Mouse (Mus musculus): ENCODE data around the gene Tpm4.

Tpm4 gene

DNA sequence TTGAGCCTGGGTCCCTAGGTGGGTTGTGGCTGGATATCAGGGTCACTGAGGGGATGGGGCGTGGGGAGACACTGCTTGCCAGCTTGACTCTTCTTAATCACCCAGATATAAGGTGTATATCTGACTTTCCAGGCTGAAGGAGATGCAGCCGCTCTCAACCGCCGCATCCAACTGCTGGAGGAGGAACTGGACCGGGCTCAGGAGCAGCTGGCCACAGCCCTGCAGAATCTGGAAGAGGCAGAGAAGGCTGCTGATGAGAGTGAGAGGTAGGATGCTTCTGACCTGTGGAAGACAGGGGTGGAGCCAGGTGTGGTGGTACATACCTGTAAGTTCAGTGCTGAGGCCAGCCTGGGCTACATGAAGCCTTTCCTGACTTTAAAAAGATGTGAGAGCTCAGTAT lies 3.7 kb downstream of the Tpm4 start:
- in situ Hi-C loops (cut with MseI, MboI): no loop called here

DNA sequence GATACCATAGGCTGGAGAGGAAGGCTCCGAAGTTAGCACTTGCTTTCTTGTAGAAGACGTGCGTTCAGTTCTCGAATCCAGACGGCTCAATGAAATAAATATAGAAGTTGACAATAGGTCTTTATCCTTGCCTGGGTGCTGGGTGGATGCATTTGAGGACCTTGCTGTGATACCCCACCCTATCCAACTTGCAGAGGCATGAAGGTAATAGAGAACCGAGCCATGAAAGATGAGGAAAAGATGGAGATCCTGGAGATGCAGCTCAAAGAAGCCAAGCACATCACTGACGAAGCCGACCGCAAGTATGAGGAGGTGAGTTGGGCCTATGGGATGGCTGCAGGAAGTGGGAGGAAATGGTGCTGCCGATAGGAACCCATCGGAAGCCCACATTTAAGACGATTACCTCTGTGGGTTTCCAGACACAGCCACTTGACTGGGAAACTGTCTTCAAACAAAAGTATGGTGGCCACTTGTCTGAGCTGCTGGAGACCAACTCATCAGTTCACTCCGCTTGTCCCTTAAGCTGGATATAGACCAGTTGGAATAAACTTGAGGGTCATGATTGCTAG lies 8.6 kb downstream of the Tpm4 start:
- in situ Hi-C loops (cut with MseI, MboI): no loop called here

DNA sequence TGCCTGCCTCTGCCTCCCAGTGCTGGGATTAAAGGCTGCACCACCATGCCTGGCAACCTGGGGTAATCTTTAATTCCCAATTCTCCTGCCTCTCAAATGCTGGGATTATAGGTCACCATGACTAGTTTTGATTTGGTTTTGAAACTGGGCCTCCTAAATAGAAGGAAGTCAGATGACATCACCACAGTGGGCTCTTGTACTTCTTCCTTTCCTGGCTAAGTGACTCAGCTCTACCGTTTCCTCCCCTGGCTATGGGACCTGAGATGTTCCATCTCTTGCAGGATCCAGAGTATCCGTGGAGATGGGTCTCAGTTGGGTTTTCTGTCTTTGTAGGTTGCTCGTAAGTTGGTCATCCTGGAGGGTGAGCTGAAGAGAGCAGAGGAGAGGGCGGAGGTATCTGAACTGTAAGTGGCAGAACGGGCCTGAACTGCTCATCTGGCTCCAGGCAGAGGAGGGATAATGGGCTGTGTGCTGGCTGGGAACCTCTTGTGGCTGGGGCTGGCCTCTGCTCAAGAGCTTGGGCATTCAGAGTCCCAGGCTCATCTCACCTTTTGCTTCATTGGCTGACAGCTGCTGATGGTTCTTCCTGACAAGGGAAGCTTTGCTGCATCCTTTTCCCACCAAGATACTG lies 9.7 kb downstream of the Tpm4 start:
- in situ Hi-C loops (cut with MseI, MboI): no loop called here

DNA sequence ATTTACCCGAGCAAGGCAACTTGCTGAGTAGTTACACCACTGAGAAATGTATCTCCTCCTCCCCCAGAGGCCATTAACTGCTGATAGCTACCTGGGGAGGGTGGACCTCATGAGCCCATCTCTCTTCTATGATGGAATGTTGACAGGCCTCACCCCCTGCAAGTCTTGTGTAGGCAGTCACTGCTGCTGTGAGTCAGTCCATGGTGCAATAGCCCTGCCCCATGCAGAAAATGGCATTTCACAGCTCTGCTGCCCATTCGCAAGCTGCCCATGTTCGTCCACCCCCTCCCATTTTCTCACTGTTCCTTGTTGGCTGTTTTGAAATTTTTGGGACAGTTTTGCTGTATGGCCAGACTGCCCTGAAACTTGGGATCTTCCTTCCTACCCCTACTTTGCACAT lies 10.7 kb downstream of the Tpm4 start:
- in situ Hi-C loops (cut with MseI, MboI): no loop called here

DNA sequence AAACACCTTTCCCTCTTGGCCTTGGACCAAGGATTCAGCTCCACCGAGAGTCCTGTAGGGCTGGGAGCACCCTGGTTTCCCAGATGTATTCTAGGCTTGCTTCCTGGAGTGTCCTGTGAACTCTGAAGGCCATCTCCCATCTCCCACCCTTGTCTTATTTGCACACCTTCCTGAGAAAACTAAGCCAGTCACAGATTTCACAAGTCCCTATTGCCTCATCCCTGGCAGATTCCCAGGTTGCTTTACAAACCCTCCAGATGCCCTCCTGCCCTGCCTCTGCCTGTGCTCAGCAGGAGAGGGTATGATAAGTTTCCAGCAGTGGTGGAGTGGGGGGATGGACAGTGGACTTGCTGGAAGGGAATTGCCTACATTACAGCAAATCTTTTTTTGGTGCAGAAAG lies 11.3 kb downstream of the Tpm4 start:
- in situ Hi-C loops (cut with MseI, MboI): no loop called here

DNA sequence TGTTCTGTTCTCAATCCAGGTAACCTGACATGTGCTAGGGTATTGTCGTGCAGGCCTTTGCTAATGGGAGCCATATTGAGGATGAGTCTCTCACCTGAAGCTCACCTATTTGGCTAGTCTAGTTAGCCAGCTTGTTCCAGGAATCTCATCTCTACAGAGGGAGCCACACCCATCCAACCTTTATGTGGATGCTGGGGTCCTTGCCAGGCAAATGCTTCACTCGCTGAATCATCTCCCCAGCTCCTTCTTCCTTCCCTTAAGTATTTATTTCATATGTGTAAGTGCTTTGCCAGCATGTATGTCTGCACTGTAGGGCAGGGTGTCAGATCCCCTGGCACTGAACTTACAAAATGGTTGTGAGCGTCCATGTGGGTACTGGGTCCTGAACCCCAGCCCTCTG lies 11.8 kb downstream of the Tpm4 start:
- in situ Hi-C loops (cut with MseI, MboI): no loop called here

DNA sequence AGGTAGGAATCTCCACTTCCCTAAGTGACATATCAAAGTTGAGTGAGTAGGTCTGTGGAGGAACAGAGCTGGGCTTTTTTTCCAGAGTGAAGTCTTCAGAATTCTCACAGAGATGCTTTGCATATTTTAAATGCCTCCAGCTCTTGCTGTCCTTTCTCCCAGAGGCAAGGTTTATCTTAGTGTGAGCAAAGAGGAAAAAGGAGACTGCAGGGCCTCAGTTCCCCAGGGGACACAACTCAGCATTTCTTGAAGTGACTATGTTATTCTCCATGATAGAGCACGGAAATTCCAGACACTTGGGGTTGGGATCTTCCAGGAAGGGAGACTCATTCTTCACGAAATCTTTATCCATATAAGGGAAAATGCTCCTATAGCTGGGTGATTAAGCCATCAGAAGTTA lies 12.5 kb downstream of the Tpm4 start:
- in situ Hi-C loops (cut with MseI, MboI): no loop called here

DNA sequence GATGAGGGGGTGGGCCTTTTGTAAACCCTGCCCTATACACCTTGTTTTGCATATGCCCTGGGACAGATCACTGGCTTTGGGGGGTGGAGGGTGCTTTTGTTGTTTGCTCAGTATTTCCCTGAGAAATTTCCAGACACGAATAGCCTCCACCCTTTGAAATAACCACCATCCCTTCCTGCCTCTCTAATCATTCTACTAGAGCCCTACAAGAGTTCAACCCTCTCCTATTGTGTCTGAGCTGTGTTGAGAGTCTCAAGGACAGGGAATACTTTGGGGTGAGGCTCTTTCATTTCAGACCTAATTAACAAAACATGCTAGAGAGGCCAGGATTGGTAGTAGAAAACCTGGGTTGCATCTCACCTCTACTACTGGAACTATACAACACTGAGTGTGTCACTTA lies 14.3 kb downstream of the Tpm4 start:
- in situ Hi-C loops (cut with MseI, MboI): no loop called here

DNA sequence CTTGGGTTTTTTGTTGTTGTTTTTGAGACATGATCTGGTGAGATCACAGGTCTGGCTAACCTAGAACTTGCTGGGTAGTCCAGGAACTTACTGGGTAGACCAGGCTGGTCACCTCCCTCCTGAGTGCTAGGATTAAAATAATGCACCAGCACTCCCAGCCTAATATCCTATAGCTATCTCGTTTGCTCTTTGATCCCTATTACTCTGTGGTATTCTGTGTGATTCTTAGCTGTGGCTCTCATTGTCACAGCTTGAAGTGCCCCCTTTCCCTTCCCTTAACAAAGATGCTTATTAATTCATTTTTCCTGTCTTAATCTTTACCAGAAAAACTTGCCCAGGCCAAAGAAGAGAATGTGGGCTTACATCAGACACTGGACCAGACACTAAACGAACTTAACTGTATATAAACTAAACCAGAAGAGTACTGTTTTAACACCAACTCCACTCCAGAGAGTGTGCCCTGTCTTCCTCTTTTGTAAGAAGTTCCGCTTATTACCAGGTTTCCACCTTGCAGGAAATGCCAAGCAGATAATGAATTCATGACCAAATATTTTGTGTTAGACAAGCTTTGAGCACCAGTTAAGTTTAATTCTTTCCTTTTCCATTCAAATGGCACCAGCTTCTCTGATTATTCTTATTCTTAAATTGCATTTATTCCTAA lies 16.8 kb downstream of the Tpm4 start:
- in situ Hi-C loops (cut with MseI, MboI): no loop called here

DNA sequence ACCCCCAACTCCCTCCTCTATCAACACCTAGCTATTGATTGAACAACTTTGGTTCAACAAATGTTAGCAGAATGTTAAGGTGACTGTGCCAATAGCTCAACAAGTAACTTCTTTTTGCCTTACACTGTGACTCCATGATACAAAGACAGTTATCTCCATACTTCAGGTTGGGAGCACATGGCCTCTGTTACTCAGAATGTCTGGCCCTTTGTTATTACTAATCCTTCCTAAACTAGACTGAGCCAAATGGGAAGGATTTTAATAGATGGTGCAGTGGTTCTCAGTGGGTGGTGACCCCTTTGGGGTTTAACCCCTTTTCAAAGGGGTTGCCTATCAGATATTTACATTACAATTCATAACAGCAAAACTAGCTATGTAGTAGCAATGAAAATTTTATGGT lies 18.6 kb downstream of the Tpm4 start:
- in situ Hi-C loops (cut with MseI, MboI): no loop called here

DNA sequence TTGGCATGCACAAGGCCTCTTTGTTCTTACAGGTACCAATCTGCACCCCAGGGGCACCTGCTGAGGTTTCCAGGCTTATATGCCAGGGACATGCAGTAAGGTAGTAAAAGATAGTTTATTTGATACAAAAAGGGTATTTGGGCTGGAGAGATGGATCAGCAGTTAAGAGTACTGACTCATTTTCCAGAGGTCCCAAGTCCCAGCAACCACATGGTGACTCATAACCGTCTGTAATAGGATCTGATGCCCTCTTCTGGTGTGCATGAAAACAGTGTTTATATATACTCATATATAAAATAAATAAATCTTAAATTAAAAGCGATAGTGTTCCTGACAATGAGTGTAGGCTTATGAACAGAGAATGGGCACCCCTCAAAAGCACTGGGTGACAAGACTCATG lies 23.3 kb downstream of the Tpm4 start:
- in situ Hi-C loops (cut with MseI, MboI): no loop called here

DNA sequence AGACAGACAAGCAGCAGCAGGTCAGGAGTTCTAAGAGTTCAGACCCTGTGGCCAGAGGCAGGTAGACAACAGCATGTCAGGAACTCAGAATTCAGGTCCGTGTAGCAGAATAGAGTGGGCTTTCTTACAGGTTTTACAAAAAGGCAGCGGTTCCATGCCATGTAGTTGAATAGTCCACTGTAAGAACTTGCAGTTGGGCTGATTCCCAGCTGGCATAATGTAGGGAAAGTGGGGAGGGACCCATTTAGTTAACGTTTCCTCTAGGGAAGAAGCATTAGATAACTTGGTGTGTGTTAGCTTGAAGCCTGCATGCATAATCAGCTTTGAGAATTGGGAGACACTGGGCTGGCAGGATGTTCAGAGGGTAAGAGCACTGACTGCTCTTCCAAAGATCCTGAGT lies 24.0 kb downstream of the Tpm4 start:
- in situ Hi-C loops (cut with MseI, MboI): no loop called here

DNA sequence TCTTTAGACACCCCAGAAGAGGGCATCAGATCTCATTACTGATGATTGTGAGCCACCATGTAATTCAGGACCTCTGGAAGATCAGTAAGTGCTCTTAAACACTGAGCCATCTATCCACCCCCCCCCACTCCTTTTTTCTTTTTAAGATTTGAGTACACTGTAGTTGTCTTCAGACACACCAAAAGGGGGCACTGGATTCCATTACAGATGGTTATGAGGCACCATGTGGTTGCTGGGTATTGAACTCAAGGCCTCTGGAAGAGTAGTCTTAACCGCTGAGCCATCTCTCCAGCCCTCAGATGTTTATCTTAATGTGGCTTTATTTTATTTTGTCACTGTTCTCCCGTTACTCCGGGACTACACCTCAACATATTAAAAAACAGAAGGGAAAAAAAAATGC lies 25.2 kb downstream of the Tpm4 start:
- in situ Hi-C loops (cut with MseI, MboI): no loop called here

DNA sequence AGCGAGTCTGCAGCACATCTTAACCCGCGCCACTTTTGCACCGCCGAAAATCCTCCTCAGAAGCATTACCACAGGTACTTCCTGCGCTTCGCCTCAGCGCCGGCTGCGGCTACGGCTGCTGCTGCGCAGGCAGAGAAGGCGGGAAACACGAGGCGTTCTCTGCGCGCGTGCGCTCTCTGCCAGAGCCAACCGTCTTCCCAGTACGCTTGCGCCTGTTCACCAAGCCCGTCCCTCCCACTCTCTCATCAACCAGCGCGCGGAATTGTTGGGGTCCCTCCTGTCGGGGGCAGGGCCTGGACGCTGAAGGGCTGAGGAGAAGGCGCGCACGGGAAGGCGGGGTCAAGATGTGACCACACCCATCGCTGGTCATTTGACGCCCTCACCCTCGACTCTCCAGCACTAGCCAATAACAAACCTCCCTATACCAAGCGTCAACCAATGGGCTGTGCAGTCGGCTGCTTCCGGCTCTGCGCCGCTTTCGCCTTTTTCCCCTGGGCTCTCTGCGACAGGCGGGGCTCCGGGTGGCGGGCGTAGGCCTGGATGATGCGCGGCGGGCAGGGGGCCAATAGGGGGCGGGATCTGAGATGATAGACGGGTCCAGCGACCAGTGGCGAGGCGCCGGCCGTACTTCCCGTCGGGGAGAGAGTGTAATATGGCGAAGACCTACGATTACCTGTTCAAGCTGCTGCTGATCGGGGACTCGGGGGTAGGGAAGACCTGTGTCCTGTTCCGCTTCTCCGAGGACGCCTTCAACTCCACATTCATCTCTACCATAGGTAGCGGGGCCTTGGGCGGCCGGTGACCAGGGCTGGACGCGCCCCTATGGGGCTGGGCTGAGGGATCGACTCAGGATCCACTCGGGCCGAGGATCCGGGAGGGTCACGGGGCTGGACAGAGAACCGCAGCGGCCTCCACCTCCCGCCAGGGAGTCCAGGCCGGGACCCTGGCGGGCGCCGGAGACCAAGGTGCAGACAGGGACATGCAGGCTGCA lies 26.2 kb downstream of the Tpm4 start, which contains the start of gene Rab8a:
Gene Rab8a, plus strand, starts transcription at position 494 of the 991 bp plus-strand sequence.
- in situ Hi-C loops (cut with MseI, MboI): no loop called here

DNA sequence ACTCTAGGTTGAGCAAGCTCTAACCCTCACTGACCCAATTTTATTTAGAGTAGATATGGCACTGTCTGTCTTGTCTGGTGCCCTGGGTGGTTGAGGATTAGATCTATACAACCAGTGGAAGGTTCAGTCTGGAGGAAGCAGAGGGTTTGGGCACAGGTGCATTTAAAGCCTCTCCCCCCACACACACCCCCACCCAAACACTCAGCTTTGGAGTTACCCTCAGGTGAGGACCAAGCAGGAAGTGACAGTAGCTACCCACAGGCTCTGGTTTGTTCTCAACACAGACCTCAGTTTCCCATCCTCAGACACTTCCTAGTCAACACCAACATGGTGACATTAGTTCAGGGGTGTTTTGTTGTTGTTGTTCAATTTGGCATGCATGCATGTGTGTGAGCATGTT lies 28.0 kb downstream of the Tpm4 start:
- in situ Hi-C loops (cut with MseI, MboI): no loop called here

DNA sequence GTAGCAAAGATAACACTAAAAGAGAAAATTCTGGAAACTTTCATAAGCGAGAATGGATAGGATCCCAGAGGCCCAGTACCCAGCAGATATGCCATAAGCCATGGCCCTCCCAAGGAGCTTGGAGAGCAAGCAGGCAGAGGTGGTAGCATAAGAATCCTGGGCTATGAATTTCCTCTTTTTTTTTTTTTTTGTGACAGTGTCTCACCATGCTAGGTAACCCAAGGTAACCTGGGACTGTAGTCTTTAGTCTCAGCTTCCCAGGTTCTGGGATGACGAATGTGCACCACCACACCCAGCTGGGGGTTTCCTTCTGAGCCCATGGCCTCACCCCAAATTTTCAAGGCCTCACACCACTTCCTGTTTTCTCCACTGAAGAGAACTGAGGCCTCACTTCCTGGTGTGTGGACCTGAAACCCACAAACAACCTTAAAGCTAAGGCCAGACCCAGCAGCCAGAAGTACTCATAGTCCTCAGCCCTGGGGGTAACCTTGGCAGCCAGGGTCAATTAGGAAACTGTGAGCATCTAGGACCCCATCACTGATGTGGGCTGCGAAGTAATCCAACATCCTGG lies 34.4 kb downstream of the Tpm4 start:
- in situ Hi-C loops (cut with MseI, MboI): no loop called here

DNA sequence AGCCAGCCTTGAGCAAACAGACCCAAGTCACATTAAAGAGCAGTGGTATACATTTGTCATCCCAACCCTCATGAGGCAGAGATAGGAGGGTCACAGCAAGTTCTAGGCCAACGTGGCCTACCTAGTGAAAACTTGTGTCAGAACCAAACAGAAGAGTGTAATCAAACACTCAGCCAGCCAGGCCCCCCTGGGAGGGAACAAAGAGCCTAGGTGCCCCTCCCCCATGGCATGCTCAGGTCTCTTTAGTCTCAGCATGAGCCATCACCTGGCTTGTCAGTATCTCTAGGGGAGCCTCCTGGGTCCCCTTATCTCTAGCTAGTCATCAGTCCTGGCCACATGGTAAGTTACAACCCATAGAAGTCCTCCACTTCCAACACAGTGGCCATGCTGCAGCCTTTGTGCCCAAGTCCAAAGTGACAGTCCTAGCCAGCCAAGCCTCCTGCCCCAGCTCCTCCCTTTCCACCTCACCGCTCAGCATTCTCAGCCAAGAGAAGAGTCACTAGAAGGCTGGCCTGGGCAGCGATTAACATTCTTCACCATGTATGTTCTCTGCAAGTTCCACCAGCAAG lies 35.0 kb downstream of the Tpm4 start:
- in situ Hi-C loops (cut with MseI, MboI): no loop called here

DNA sequence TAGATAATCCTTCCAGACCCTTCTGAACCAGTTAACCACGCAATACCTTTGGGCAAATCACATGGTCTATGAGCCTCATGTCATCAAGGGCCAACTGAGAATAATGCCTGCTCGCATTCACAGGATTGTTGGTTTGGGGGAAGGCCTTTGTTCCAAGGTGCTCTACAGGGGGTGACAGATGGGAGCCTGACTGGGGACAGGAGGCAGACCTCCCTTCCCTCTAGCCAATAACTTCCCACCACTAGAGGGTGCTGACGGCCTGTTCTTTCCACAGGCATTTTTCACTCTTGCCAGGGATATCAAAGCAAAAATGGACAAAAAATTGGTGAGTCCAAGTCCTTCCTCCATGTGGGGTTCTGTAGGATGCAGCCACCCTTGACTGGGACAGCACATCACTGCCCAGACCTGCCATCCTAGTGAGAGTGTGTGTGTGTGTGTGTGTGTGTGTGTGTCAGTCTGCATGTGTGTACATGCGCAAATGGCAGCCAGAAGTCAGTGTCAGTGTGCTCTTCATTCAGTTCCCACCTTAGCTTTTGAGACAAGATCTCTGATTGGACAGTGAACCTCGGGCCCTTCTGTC lies 42.7 kb downstream of the Tpm4 start:
- in situ Hi-C loops (cut with MseI, MboI): no loop called here

DNA sequence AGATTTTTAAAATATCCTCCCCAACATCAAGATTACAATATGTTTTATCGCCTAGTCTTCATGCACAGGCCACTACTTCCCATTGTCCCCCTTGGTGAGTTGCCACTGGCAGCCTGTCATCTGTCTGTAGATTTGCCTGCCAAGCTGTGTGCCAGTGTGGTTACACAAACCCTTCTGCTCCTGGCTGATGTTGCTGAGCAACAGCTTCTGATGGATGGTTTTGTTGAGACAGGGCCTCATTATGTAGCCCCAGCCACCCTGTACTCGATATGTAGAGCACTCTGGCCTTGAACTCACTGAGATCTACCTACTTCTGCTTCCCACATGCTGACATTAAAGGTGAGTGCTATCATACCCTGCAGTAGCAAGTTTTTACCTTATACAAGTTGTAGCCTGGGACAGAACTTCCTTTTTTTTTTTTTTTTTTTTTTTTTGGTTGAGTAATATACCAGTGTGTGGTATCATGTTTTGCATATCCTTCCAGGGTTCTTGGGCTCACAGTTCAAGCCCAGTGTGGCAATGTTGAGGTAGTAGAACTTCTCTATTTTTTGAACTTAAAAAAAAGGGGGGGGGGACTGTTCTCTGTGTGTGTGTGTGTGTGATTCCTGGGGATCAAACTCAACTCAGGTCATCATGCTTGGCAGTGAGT lies 48.9 kb downstream of the Tpm4 start:
- in situ Hi-C loops (cut with MseI, MboI): no loop called here

DNA sequence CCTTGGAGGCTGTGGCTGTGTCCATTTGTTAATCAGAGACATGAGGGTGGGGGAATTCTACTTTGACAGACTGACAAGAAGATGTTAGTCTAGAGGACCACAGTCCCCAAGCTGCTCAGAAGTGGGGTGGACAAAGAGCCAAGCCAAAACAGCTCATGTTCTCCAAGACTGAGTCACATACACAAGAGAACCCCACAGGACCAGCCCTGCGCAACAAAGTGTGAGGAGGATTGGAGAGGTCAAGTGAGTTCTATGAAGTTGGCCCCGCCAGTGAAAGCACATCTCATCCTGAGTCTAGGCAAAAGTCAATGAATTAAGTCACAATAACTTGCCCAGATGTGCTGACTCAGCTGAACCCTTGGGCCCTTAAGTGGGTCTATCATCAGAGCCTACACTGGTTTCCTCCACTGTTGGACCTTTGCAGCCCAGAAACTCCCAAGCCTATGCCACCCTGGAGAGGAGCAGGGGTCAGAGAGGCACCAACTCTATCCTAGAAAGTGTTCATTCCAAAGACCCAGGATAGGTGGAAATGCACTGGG lies 53.1 kb downstream of the Tpm4 start:
- in situ Hi-C loops (cut with MseI, MboI): no loop called here

Measured in mouse trophoblast stem cell (cell line).